ENCODE assay signal across 8 mouse cellular contexts in genomic region chr13:21881878-21882669, GRCm38 (mm10). TPM values are rescaled to one million over a fixed set of nuclear protein-coding genes. Genes with fewer than 3 reads are reported as not detected.
DNase-seq lines count a peak whose midpoint lies in the region; ATAC-seq lines count a peak whose summit lies in the region.

No protein-coding gene starts in this region.

- no peaks in the 10 kb centered on the region for H3K9me3 ChIP-seq in embryonic facial prominence, embryonic 12.5 days
- no peaks in the 10 kb centered on the region for H3K9me3 ChIP-seq in hindbrain, embryonic 11.5 days (ENCODE audit: control insufficient read depth, low read length)
- no peaks in the 10 kb centered on the region for H3K9me3 ChIP-seq in midbrain, embryonic 12.5 days

- H3K4me1 ChIP-seq in embryonic facial prominence, embryonic 12.5 days = no peaks in the 10 kb centered on the region
- no peaks in the 10 kb centered on the region for H3K4me1 ChIP-seq in hindbrain, embryonic 11.5 days (replicated peaks; ENCODE audit: control insufficient read depth, insufficient read depth, low read length)
- H3K4me1 ChIP-seq in midbrain, embryonic 12.5 days = no peaks in the 10 kb centered on the region

- H3K27me3 ChIP-seq in embryonic facial prominence, embryonic 12.5 days = no peaks in the 10 kb centered on the region
- no peaks in the 10 kb centered on the region for H3K27me3 ChIP-seq in hindbrain, embryonic 11.5 days (ENCODE audit: control insufficient read depth, insufficient read depth, low read length)
- no peaks in the 10 kb centered on the region for H3K27me3 ChIP-seq in midbrain, embryonic 12.5 days

- DNase-seq in cerebellum, postnatal 10 days = peak; percentile 12 to 22
- DNase-seq in cerebellum, adult 8-10 months = no peak
- peak; percentile 67 for DNase-seq in MN1 (ENCODE audit: low spot score)
- peak; percentile 67 for DNase-seq in hindbrain, embryonic 11.5 days (ENCODE audit: low spot score)
- DNase-seq in layer of hippocampus, postnatal 36 days = peak; percentile 40 to 63
- DNase-seq in thymus, postnatal 14 days = peak; percentile 11

- H3K27ac ChIP-seq in embryonic facial prominence, embryonic 12.5 days = no peak overlapping the region
- H3K27ac ChIP-seq in hindbrain, embryonic 11.5 days (ENCODE audit: low read depth, low read length) = no peak overlapping the region
- H3K27ac ChIP-seq in midbrain, embryonic 12.5 days (replicated peaks) = no peak overlapping the region

- peak overlapping the region; percentile 33 for H3K4me3 ChIP-seq in embryonic facial prominence, embryonic 12.5 days
- peak overlapping the region; percentile 25 for H3K4me3 ChIP-seq in hindbrain, embryonic 11.5 days (ENCODE audit: low read depth, low read length)
- peak overlapping the region; percentile 33 for H3K4me3 ChIP-seq in midbrain, embryonic 12.5 days

- peak overlapping the region; percentile 37 for H3K4me2 ChIP-seq in embryonic facial prominence, embryonic 12.5 days (replicated peaks)
- peak overlapping the region; percentile 5 for H3K4me2 ChIP-seq in hindbrain, embryonic 11.5 days (replicated peaks; ENCODE audit: low read depth, low read length)
- peak overlapping the region; percentile 42 for H3K4me2 ChIP-seq in midbrain, embryonic 12.5 days (replicated peaks)

- 2% methylated on average over 27 of the region's 27 CpGs for WGBS in embryonic facial prominence, embryonic 12.5 days
- WGBS in hindbrain, embryonic 11.5 days = under 1% methylated on average over 27 of the region's 27 CpGs
- 2% methylated on average over 27 of the region's 27 CpGs for WGBS in midbrain, embryonic 12.5 days

- H3K36me3 ChIP-seq in embryonic facial prominence, embryonic 12.5 days = no peaks in the 10 kb centered on the region
- H3K36me3 ChIP-seq in hindbrain, embryonic 11.5 days (ENCODE audit: control insufficient read depth, insufficient read depth, low read length) = no peaks in the 10 kb centered on the region
- H3K36me3 ChIP-seq in midbrain, embryonic 12.5 days = no peaks in the 10 kb centered on the region

- H3K9ac ChIP-seq in embryonic facial prominence, embryonic 12.5 days = no peak overlapping the region
- no peak overlapping the region for H3K9ac ChIP-seq in hindbrain, embryonic 11.5 days (ENCODE audit: low read depth, low read length)
- H3K9ac ChIP-seq in midbrain, embryonic 12.5 days (replicated peaks) = no peak overlapping the region

- ATAC-seq in embryonic facial prominence, embryonic 12.5 days (ENCODE audit: insufficient number of reproducible peaks, insufficient read depth, low FRiP score, low TSS enrichment) = no peak
- ATAC-seq in hindbrain, embryonic 11.5 days (ENCODE audit: low FRiP score) = peak; percentile 59; the same call in 1 of the 2 replicates
- no peak for ATAC-seq in midbrain, embryonic 12.5 days (ENCODE audit: low FRiP score, low read depth)

RNA-seq across cellular contexts. Expression of gene Hist1h2br, which starts 48.5 kb away (rescaled TPM):
- polyA plus RNA-seq in embryonic facial prominence, embryonic 12.5 days (2016; fragmentation: Nextera tagmentation; extraction: Ambion mirVana) = 34.0 and 43.6 TPM in 2 replicates
- polyA plus RNA-seq in hindbrain, embryonic 11.5 days (2014; fragmentation: Nextera tagmentation; extraction: Ambion mirVana) = 18.1 and 18.6 TPM in 2 replicates
- 10 to 100 TPM; 49.6 to 51.2 TPM for total RNA-seq in layer of hippocampus, postnatal 36 days (2021)
- polyA plus RNA-seq in midbrain, embryonic 12.5 days (2016; fragmentation: Nextera tagmentation; extraction: Ambion mirVana) = 17.6 and 23.0 TPM in 2 replicates

RNA-seq across cellular contexts. Expression of gene Hist1h2ap, which starts 48.8 kb away (rescaled TPM):
- polyA plus RNA-seq in embryonic facial prominence, embryonic 12.5 days (2016; fragmentation: Nextera tagmentation; extraction: Ambion mirVana) = 4,825 and 4,891 TPM in 2 replicates
- polyA plus RNA-seq in hindbrain, embryonic 11.5 days (2014; fragmentation: Nextera tagmentation; extraction: Ambion mirVana) = 4,676 and 4,856 TPM in 2 replicates
- total RNA-seq in layer of hippocampus, postnatal 36 days (2021) = 10 to 100 TPM; 34.7 to 45.0 TPM
- polyA plus RNA-seq in midbrain, embryonic 12.5 days (2016; fragmentation: Nextera tagmentation; extraction: Ambion mirVana) = 4,827 and 5,103 TPM in 2 replicates

RNA-seq across cellular contexts. Expression of gene Hist1h4n, which starts 50.1 kb away (rescaled TPM):
- polyA plus RNA-seq in embryonic facial prominence, embryonic 12.5 days (2016; fragmentation: Nextera tagmentation; extraction: Ambion mirVana) = 18.0 and 19.5 TPM in 2 replicates
- polyA plus RNA-seq in hindbrain, embryonic 11.5 days (2014; fragmentation: Nextera tagmentation; extraction: Ambion mirVana) = 13.4 and 14.6 TPM in 2 replicates
- 10 to 100 TPM; 29.3 to 57.3 TPM for total RNA-seq in layer of hippocampus, postnatal 36 days (2021)
- polyA plus RNA-seq in midbrain, embryonic 12.5 days (2016; fragmentation: Nextera tagmentation; extraction: Ambion mirVana) = 11.5 and 17.5 TPM in 2 replicates
